Mouse (Mus musculus) midbrain, embryonic 13.5 days (tissue): ENCODE data around the gene U2af2. TPM values are rescaled to one million over a fixed set of nuclear protein-coding genes. Genes with fewer than 3 reads are reported as not detected.

Source experiments
- ATAC-seq: fragments of 200-750 bp; cut with Nextera tagmentation; 2 replicates; pipeline ENCODE4 v1.8.0; 2017; ENCODE audit warnings: mild to moderate bottlenecking, moderate TSS enrichment, moderate library complexity
- H3K27ac ChIP-seq: fragments of 300-500 bp; sonication (generic); 2 replicates; pipeline ENCODE4 v1.5.1; 2015; ENCODE audit warnings: inconsistent platforms, mild to moderate bottlenecking, moderate library complexity
- H3K27me3 ChIP-seq: fragments of 300-500 bp; sonication (generic); 2 replicates; pipeline ENCODE4 v1.6.1; 2015; ENCODE audit warnings: mild to moderate bottlenecking, inconsistent platforms
- H3K36me3 ChIP-seq: fragments of 300-500 bp; sonication (generic); 2 replicates; pipeline ENCODE4 v1.6.1; 2015; ENCODE audit warnings: mild to moderate bottlenecking, inconsistent platforms
- H3K4me1 ChIP-seq: fragments of 300-500 bp; sonication (generic); replicated peaks from 2 replicates; pipeline ENCODE4 v1.6.1; 2015; ENCODE audit warnings: inconsistent platforms
- H3K4me2 ChIP-seq: fragments of 300-500 bp; sonication (generic); replicated peaks from 2 replicates; pipeline ENCODE4 v1.6.1; 2015; ENCODE audit warnings: moderate library complexity, mild to moderate bottlenecking, inconsistent platforms
- H3K4me3 ChIP-seq: fragments of 300-500 bp; sonication (generic); replicated peaks from 2 replicates; pipeline ENCODE4 v1.5.1; 2015; ENCODE audit warnings: mild to moderate bottlenecking, inconsistent platforms
- H3K9ac ChIP-seq: fragments of 300-500 bp; sonication (generic); replicated peaks from 2 replicates; pipeline ENCODE4 v1.6.1; 2015; ENCODE audit warnings: mild to moderate bottlenecking, inconsistent platforms
- H3K9me3 ChIP-seq: fragments of 300-500 bp; sonication (generic); 2 replicates; pipeline ENCODE4 v1.6.1; 2016; ENCODE audit warnings: mild to moderate bottlenecking, inconsistent platforms
- WGBS: fragments of 180-500 bp; shearing (Covaris S2); methylation state at CpG from one replicate; pipeline ENCODE4 v1.1.7; 2015; 5-methylcytosine and 5-hydroxymethylcytosine counted together
- polyA plus RNA-seq: library from polyadenylated mRNA; unstranded; fragments of >200 nt; fragmentation: Nextera tagmentation; extraction: Ambion mirVana; gene quantifications from 2 replicates; pipeline ENCODE4 v1.2.1, GENCODE M21; 2015

U2af2 gene
- polyA plus RNA-seq, 1 experiment from 2014 or later = 128 TPM

DNA sequence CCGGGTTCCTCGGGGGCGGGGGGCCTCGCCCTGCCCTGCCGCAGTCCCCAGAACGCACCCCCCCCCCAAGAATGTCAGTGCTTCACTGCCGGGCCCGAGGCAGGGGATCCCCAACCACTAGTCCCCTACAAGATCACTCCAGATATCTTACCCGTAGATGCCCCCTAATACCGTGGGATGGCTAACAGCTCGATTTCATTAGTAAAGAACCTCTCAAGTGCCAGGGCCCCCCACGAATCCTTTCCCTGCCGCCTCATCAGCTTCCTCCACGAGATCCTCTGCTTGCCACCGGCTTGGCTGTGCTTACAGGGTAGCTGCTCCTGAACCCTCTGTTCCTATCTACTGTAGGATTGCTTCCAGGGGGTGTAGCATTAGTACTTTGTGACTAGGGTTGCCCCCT, 41.3 kb upstream of the U2af2 start:
- H3K4me3 ChIP-seq = peak overlapping the region; percentile 87
- WGBS = 0% methylated on average over 15 of the region's 15 CpGs
- peak; percentile 6 for ATAC-seq

DNA sequence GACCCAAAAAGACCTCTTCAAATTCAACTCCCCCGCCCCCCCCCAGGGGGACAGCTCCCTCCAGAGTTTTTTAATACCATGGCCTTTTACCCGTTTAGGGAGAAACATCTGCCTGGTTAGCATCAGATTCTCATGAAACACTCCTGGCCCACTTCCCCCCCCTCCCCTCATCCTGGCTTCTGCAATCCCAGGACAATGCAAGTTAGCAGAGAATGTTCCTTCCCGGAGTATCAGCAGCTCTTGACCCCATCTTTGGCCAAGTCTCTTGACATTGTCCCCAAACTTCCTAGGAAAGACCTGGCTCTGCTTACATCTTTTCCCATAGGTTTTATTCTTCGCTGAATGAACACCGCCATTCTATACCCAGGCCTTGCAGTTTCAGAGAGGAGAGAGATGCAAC, 40.7 kb upstream of the U2af2 start:
- Histone ChIP-seq H3K27me3 (no peaks in the 10 kb centered on the region), H3K9ac (peak overlapping the region; percentile 97), H3K4me2 (peak overlapping the region; percentile 91), H3K9me3 (no peaks in the 10 kb centered on the region), H3K4me3 (peak overlapping the region; percentile 87), H3K27ac (peak overlapping the region; percentile 94), H3K4me1 (peaks cover 18% of the 10 kb centered on the region), H3K36me3 (peaks cover 32% of the 10 kb centered on the region)
- 50% methylated on average over 5 of the region's 5 CpGs for WGBS
- ATAC-seq = no peak

More for the DNA sequence above, 41.3 kb upstream of the U2af2 start:
- Histone ChIP-seq H3K4me2 (peak overlapping the region; percentile 91), H3K4me1 (peaks cover 23% of the 10 kb centered on the region), H3K27me3 (no peaks in the 10 kb centered on the region), H3K36me3 (peaks cover 32% of the 10 kb centered on the region), H3K9ac (peak overlapping the region; percentile 97), H3K9me3 (no peaks in the 10 kb centered on the region), H3K27ac (peak overlapping the region; percentile 94)

DNA sequence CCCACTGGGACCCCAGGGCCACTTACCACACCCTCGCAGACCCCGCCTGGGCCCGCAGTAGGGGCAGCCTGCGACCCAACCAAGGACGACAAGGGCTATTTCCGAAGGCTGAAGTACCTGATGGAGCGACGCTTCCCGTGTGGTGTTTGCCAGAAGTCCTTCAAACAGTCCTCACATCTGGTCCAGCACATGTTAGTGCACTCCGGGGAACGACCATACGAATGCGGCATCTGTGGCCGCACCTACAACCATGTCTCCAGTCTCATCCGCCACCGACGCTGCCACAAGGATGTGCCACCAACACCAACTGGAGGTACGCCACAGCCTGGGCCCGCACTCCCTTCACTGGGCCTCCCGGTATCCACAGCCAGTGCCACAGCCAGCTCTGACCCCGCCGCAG, 32.4 kb upstream of the U2af2 start:
- Histone ChIP-seq H3K36me3 (peaks cover 78% of the 10 kb centered on the region), H3K9me3 (peaks cover 27% of the 10 kb centered on the region), H3K4me2 (no peak overlapping the region), H3K27me3 (no peaks in the 10 kb centered on the region), H3K9ac (no peak overlapping the region), H3K4me1 (no peaks in the 10 kb centered on the region), H3K27ac (no peak overlapping the region), H3K4me3 (no peak overlapping the region)
- 0 out of 2 replicates have a peak, but pooled peaks have one; percentile 1 for ATAC-seq
- 94% methylated on average over 22 of the region's 22 CpGs for WGBS

DNA sequence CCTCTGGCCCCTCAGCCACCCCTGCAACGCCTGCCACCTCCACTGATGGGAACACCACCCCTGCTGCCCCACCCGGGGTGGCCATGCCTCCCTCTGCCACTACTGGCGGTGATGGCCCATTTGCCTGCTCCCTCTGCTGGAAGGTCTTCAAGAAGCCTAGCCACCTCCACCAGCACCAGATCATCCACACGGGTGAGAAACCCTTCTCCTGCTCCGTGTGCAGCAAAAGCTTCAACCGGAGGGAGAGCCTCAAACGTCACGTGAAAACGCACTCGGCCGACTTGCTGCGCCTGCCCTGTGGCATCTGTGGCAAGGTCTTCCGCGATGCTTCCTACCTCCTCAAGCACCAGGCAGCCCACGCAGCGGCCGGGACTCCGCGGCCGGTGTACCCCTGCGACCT, 32.0 kb upstream of the U2af2 start:
- H3K4me2 ChIP-seq = no peak overlapping the region
- H3K9me3 ChIP-seq = peaks cover 27% of the 10 kb centered on the region
- no peaks in the 10 kb centered on the region for H3K27me3 ChIP-seq
- H3K27ac ChIP-seq = no peak overlapping the region
- peaks cover 78% of the 10 kb centered on the region for H3K36me3 ChIP-seq
- ATAC-seq = 0 out of 2 replicates have a peak, but pooled peaks have one; percentile 25
- WGBS = 94% methylated on average over 21 of the region's 21 CpGs
- H3K9ac ChIP-seq = no peak overlapping the region
- H3K4me1 ChIP-seq = no peaks in the 10 kb centered on the region
- no peak overlapping the region for H3K4me3 ChIP-seq

DNA sequence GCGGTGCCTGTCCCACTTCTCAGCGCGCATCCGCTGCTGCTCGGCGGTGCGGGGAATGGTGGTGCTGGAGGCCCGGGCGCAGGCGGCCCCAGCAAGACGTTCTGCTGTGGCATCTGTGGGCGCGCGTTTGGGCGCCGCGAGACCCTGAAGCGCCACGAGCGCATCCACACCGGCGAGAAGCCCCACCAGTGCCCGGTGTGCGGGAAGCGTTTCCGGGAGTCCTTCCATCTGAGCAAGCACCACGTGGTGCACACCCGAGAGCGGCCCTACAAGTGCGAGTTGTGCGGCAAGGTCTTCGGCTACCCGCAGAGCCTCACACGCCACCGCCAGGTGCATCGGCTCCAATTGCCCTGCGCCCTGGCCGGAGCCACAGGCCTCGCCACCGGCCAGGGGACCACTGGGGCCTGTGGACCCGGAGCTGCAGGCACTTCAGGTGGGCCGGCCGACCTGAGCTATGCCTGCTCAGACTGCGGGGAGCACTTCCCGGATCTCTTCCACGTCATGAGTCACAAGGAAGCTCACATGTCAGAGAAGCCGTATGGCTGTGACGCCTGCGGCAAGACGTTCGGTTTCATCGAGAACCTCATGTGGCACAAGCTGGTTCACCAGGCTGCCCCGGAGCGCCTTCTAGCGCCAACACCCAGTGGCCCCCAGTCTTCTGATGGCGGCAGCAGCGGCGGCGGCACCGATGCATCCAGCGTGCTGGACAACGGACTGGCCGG, 31.2 kb upstream of the U2af2 start:
- no peaks in the 10 kb centered on the region for H3K27me3 ChIP-seq
- H3K4me3 ChIP-seq = no peak overlapping the region; the same call in 1 of the 2 replicates
- 87% methylated on average over 63 of the region's 63 CpGs for WGBS
- peaks cover 85% of the 10 kb centered on the region for H3K36me3 ChIP-seq
- ATAC-seq = no peak
- no peak overlapping the region for H3K4me2 ChIP-seq
- H3K27ac ChIP-seq = no peak overlapping the region
- H3K9me3 ChIP-seq = peaks cover 27% of the 10 kb centered on the region
- no peak overlapping the region for H3K9ac ChIP-seq
- no peaks in the 10 kb centered on the region for H3K4me1 ChIP-seq

DNA sequence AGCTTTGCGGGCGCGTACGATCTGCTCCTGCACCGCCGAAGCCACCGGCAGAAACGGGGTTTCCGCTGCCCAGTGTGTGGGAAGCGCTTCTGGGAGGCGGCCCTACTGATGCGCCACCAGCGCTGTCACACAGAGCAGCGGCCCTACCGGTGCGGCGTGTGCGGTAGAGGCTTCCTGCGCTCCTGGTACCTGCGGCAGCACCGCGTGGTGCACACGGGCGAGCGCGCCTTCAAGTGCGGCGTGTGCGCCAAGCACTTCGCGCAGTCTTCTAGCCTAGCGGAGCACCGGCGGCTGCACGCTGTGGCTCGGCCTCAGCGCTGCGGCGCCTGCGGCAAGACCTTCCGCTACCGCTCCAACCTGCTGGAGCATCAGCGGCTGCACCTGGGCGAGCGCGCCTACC, 30.4 kb upstream of the U2af2 start:
- Histone ChIP-seq H3K9ac (no peak overlapping the region), H3K9me3 (peaks cover 27% of the 10 kb centered on the region), H3K27me3 (no peaks in the 10 kb centered on the region), H3K4me2 (no peak overlapping the region), H3K27ac (no peak overlapping the region), H3K4me1 (no peaks in the 10 kb centered on the region), H3K4me3 (no peak overlapping the region; the same call in 1 of the 2 replicates), H3K36me3 (peaks cover 92% of the 10 kb centered on the region)
- no peak for ATAC-seq
- WGBS = 78% methylated on average over 46 of the region's 46 CpGs

DNA sequence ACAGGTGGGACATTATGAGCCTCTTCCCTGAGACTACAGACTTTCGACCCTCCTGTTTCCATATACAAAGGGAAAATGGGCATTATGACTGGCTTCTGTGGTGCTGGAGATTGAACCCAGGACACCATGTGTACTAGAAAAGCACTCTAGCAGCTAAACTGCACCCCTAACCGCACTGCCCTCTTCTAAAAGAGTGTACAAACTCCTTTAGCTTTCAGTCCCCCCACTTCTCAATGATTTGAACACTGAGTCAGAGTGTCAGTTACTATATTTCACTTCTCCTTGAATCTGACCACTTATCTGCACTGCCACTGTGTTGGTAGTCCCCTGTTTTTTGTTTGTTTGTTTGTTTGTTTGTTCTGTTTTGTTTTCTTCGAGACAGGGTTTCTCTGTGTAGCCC, 28.1 kb upstream of the U2af2 start, which contains the start of gene 4632433K11Rik:
4632433K11Rik (plus strand) TSS at position 301 of the 400 bp plus-strand sequence.
- 93% methylated on average over 3 of the region's 3 CpGs for WGBS
- Histone ChIP-seq H3K4me3 (no peak within 1 kb of the TSS), H3K27ac (no peak within 1 kb of the TSS), H3K4me2 (no peak within 1 kb of the TSS), H3K27me3 (no peaks in the 10 kb centered on the region), H3K4me1 (peaks cover 11% of the 10 kb centered on the region; the same call in 1 of the 2 replicates), H3K36me3 (peaks cover 77% of the 10 kb centered on the region), H3K9me3 (peaks cover 27% of the 10 kb centered on the region), H3K9ac (no peak within 1 kb of the TSS)
- ATAC-seq = no peak

DNA sequence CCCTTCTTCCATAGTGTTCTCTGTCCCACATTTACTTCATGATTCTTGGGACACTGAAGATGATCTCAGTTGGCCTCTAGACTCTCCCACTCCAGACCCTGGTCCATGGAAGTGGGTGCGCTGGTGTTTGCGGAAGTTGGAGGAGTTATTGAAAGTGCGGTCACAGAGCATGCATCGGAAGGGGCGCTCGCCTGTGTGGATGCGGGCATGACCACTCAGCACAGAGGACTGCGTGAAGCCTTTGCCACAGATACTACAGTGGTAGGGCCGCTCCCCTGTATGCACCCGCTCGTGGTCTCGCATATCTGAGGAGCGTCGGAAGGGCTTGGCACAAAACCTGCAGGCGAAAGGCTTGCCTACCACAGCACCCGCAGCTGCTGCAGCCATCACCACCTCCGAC, 26.3 kb upstream of the U2af2 start:
- H3K9ac ChIP-seq = no peak overlapping the region
- peaks cover 23% of the 10 kb centered on the region for H3K4me1 ChIP-seq
- peaks cover 58% of the 10 kb centered on the region for H3K36me3 ChIP-seq
- ATAC-seq = no peak
- H3K4me2 ChIP-seq = no peak overlapping the region
- no peak overlapping the region for H3K27ac ChIP-seq
- H3K9me3 ChIP-seq = peaks cover 13% of the 10 kb centered on the region
- H3K4me3 ChIP-seq = no peak overlapping the region
- 95% methylated on average over 17 of the region's 17 CpGs for WGBS
- no peaks in the 10 kb centered on the region for H3K27me3 ChIP-seq

DNA sequence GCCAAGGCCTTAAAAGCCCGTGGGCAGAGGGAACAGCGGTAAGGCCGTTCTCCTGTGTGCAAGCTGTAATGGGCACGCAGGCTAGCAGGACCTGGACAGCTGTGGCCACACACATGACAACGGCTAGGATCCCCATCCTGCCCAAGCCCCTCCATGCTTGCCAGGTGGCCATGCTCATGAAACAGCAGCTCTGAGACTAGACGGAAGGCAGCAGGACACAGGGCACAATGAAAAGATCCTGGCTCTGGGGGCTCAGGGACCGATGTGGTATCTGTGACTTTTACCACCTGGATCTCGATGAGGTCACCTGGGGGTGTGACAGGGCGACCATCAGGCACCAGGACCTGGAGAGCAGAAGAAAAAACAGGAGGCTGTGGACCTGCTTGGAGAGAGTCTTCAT, 25.8 kb upstream of the U2af2 start:
- Histone ChIP-seq H3K9ac (no peak overlapping the region), H3K27ac (no peak overlapping the region), H3K4me1 (peaks cover 23% of the 10 kb centered on the region), H3K36me3 (peaks cover 55% of the 10 kb centered on the region), H3K4me2 (no peak overlapping the region), H3K9me3 (peaks cover 7% of the 10 kb centered on the region), H3K4me3 (no peak overlapping the region), H3K27me3 (no peaks in the 10 kb centered on the region)
- ATAC-seq = no peak
- 94% methylated on average over 9 of the region's 9 CpGs for WGBS

DNA sequence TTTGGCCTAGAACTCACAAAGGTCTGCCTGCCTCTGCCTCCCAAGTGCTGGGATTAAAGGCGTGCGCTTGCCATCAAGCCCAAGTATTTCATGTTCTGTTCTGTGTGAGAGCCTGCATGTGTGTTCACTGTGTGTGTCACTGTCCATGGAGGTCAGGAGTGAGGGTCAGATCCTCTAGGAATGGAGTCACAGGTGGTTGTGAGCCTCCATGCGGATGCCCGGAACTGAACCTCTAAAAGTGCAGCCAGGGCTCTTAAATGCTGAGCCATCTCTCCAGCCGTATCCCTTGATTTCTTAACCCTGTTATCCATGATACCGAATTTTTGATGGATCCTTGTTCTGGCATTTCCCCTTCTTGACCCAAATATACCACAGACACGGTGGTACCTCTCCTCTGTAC, 24.9 kb upstream of the U2af2 start:
- 94% methylated on average over 7 of the region's 7 CpGs for WGBS
- no peak for ATAC-seq
- Histone ChIP-seq H3K27ac (no peak overlapping the region), H3K27me3 (no peaks in the 10 kb centered on the region), H3K9me3 (no peaks in the 10 kb centered on the region), H3K4me3 (no peak overlapping the region), H3K9ac (no peak overlapping the region), H3K36me3 (peaks cover 48% of the 10 kb centered on the region), H3K4me1 (peaks cover 23% of the 10 kb centered on the region), H3K4me2 (0 out of 2 replicates have a peak overlapping the region, but pooled peaks have one; percentile 60)

DNA sequence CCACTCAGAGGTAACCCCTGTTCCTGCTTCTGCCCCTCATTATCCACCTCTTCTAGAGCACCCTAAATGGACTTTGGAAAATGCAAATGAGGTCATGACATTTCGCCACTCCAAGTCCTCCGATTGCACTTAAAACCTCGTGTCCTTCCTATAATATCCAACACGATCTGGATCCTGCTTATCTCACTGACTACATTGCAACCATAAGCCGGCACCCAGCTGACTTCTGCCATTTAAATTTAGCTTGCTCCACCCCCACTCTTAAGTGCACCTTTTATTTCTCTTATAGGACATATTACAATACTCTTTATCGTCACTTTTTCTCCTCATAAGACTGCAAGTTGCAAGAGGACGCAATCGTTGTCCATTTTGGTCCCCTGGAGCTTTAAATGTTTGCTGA, 24.5 kb upstream of the U2af2 start:
- peaks cover 23% of the 10 kb centered on the region for H3K4me1 ChIP-seq
- H3K36me3 ChIP-seq = peaks cover 44% of the 10 kb centered on the region
- 88% methylated on average over 8 of the region's 8 CpGs for WGBS
- H3K4me2 ChIP-seq = peak overlapping the region; percentile 60
- no peak for ATAC-seq
- H3K27me3 ChIP-seq = no peaks in the 10 kb centered on the region
- peak overlapping the region; percentile 64 for H3K4me3 ChIP-seq
- H3K9me3 ChIP-seq = no peaks in the 10 kb centered on the region
- H3K27ac ChIP-seq = peak overlapping the region; percentile 97
- peak overlapping the region; percentile 79 for H3K9ac ChIP-seq

DNA sequence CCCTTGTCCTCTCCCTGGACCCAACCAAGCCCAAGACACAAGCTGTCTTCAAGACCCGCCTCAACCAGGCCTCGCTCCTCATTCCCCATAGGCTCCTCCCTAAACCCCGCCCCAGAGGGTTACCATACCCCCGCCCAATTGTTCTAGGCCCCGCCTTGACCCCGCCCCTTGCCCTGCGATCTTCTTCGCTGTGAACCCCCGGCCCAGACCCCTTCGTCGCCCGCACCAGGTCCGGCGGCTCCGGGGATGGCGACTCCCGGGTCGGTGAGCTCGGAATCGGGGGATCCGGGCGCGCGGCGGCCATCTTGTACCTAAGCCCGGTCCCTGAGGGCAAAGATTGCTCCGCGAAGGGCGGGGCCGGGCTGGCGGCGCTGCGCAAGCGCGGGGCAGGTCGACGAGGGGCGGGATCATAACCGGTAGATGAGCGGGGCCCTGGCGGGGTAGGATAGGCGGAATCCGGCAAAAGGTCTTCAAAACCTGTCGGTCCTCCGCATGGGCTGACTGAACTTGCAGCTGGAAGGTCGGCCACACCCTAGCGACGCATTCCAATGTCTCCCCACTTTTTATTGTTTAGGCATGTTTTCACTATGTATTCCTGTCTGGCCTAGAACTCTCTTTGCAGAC, 23.7 kb upstream of the U2af2 start, which contains the start of gene Zfp784:
Zfp784 (minus strand) TSS at position 338 of the 624 bp plus-strand sequence.
- H3K4me1 ChIP-seq = peaks cover 23% of the 10 kb centered on the region
- peak within 1 kb of the TSS; percentile 60 for H3K4me2 ChIP-seq
- peak within 1 kb of the TSS; percentile 64 for H3K4me3 ChIP-seq
- ATAC-seq = peak; percentile 97
- H3K27me3 ChIP-seq = no peaks in the 10 kb centered on the region
- WGBS = under 1% methylated on average over 48 of the region's 48 CpGs
- H3K36me3 ChIP-seq = peaks cover 36% of the 10 kb centered on the region
- H3K9me3 ChIP-seq = no peaks in the 10 kb centered on the region
- H3K9ac ChIP-seq = peak within 1 kb of the TSS; percentile 79
- peak within 1 kb of the TSS; percentile 97 for H3K27ac ChIP-seq
